Mouse (Mus musculus) gonadal fat pad, adult 2 months (tissue): ENCODE data around the gene Mroh9. TPM values are rescaled to one million over a fixed set of nuclear protein-coding genes. Genes with fewer than 3 reads are reported as not detected.

Experiments used
- DNase-seq: peaks from one replicate; pipeline ENCODE4 v3.0.0-alpha.2; 2012; ENCODE audit warnings: low read depth
- polyA plus RNA-seq: library from polyadenylated mRNA; depleted of rRNA; stranded (reverse); fragments of >200 nt; gene quantifications from 2 replicates; pipeline ENCODE4 v1.2.3, GENCODE M21; 2012; rRNA removed

Gene Mroh9
- not detected in 2 replicates for polyA plus RNA-seq

DNA sequence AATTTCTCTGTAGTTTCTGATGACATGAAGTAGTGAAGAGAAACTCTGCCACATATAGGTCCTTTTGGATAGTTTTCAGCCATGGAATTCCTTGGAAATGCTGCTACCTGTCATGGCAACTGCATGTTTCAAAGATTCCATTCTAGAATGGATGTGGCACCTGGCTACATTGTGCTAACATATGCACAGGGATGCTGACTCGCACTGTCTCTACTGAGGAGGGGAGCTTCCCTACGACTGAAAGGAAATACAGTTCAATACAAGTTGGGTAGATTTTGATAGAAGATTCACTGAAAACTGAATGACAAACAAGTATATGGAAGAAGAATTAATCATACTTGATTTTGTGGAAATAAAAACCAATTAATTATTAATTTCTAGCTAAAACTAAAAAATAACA, at the start of gene Mroh9:
Mroh9 (minus strand) TSS at position 101 of the 400 bp plus-strand sequence.
- no peak for DNase-seq

DNA sequence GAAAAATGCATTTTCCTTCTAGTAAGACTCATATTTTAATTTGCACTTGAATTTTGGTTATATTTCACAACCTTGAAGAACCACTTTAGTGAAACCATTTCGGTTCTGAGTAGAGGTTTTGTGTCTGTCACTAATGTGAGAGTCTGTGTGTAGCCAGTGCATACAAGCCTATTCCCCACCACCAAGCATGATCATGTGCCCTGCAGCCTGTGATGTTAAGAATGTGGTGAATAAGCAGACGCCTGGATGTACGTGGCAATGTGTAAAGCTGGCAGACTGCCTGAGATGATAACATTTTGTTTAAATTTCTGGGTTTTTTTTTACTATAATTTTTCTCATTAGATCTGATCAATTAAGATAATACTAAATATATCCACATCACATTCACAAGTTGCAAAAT, 44.5 kb upstream of the Mroh9 start:
- no peak for DNase-seq

- DNase-seq: no peak
Measured at GRCm38 (mm10) chr1:163129129-163129900, 43.8 kb upstream of the Mroh9 start.

DNA sequence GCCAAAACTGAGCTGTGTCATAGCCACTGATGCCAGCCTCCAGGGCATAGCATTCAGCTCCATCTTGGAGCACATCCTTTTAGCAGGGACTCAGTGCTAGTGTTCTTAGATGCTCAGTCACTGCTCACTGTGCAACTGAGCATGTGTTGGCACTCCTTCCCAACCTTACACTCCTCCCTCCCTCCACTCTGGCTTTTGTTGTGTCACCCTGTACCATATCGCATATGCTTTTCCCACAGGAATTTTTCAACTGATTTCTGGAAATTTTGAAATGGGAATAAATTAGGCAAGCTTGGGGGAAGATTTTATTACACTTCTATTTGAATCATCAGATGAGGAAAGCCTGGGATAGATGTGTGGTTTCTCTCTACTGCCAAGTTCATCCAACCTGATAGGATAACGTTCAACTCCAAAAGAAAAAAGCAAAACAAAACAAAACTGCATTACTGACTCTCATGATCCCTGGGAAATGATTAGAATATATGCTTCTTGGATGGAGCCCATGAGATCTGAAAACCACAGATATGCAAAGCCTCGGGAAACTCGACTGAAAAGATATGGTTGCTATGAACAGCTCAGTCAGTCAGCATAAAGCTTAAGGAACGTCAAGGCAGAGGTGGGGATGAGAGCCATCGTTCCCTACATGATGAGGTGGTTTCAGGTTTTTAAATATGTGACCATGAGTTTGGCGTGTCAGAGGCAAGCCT, 40.9 kb upstream of the Mroh9 start:
- no peak for DNase-seq

- DNase-seq: no peak
Measured at GRCm38 (mm10) chr1:163122414-163122813, 36.9 kb upstream of the Mroh9 start.

GRCm38 (mm10) chr1:163113461-163114174, 28.1 kb upstream of the Mroh9 start:
- no peak for DNase-seq

- no peak for DNase-seq
Measured at GRCm38 (mm10) chr1:163112482-163113164, 27.2 kb upstream of the Mroh9 start.

DNA sequence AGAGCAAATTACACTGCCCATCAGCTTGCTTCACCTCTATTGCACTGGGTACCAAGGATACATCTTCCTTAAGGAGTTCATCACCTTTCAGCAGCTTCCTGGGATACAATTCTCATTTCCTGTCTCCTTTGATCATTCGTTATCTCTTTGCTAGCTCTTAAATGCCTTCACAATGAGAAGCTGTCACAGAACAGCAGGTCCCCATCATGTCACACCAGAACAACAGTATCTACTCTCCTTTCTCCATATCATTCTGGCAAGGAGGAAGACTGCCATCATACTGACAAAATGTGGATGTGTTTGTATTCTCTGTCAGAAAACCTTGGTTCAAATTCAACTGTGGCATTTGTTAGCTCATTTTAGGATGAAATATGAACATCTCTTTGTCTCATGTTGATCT, 19.5 kb upstream of the Mroh9 start:
- no peak for DNase-seq

- no peak for DNase-seq
Measured at GRCm38 (mm10) chr1:163091438-163092155, 6.1 kb upstream of the Mroh9 start.

GRCm38 (mm10) chr1:163070502-163070901, 15.0 kb downstream of the Mroh9 start:
- DNase-seq: no peak

DNA sequence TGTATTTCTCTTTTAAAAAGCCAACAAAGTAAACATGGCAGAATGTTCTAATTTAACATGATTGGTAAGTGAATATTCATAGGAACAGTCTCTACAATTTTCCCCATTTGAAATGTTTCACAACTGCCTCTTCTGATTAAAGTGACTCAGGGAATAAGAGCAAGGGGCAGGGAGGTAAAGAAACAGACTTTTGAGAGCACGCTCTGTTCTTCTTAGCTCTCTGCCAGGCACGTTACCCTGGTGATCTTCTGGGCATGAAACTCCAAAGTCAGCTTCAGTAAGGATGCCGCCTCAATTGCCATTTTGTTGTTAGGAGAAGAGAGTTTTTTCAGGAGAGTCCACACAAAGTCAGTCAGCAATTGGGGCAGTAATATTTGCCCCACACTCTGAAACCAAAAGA, 25.1 kb downstream of the Mroh9 start:
- DNase-seq: no peak

DNA sequence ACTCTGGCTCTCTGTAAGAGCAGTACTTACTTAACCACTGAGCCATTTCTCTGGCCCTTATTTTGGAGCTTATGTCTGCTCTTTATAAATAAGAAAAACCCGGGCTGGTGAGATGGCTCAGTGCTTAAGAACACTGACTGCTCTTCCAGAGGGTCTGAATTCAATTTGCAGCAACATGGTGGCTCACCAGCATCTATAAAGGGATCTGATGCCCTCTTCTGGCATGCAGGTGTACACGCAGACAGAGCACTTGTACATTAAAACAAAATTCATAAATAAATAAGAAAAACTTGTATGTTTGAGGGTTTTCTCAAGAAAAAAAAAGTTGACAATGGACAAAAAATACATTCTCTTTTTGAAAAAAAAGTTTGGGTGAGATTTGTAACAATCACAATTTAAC, 28.1 kb downstream of the Mroh9 start:
- DNase-seq: no peak

- DNase-seq: no peak
Measured at GRCm38 (mm10) chr1:163055629-163056028, 29.8 kb downstream of the Mroh9 start.

DNA sequence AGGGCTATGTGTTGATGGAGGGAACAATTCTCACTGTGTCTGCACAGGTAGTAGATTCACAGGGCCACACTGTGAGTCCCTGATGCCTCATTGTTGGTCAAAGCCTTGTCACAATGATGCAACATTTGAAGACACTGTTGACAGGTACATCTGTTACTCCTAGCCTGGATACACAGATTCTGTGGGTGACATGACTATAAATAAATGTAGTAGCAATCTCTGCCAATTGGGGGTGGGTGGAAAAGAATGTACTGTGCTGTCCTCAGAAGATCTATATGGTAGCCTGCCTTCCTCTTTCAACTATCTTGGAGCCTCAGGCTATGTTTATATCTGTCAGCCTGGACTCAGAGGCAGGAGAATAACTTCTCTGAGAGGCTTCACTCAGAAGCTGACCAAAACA, 62.4 kb downstream of the Mroh9 start:
- no peak for DNase-seq

DNA sequence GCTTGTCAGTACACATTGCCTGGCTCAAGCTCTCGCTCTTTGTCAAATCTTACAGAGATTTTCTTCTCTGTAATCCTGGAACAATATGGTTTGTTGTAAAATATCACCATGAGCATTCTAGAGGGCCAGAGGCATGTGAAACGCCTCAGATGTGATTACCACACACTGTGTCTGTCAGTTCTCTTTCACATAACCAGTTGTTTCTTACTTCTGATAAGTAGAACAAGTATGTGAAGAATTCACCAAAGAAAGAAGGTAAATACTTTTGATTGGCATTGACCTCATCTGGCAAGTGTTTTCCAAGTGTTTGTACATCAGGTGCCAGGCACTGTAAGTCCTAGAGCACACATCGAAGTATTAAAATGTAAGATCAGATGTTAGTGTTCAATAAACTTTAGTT, 76.2 kb downstream of the Mroh9 start:
- DNase-seq: peak; percentile 24

DNA sequence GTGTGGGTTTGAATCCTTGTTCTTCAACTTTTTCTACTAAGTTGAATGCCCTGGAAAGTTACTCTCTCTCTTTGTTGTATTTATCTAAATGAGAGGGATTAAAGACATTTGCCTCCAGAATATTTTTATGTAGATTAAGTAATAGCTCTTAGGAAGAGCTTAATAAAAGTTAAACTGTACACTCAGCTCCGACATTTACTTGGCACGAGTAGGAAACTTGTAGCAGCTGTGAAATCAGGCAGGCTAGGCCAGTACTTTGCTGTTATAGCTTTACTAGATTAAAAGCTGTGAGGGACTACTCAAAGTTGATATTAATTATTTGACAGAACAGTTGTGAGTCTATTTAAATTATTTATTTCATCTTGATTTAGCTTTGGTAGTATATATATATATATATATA, 82.0 kb downstream of the Mroh9 start:
- no peak for DNase-seq

GRCm38 (mm10) chr1:163001271-163001829, 84.1 kb downstream of the Mroh9 start:
- DNase-seq: no peak

DNA sequence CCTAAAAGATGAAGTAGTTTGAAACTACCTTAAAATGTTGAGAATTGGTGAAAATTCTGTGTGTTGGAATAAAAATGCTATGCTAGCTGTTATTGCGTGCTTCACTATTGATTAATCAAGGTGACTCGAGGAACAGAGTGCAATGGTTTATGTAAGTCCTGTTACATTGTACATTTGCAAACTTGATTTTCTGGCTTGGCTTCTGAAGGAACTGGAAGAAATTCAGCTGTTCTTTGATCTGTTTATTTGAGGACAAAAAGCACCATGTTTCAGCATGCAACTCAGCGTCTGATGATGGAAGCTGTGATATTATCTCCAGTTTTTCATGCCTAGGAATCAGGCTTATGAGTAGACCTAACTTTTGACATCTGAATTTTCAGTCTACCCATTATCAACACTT, 97.9 kb downstream of the Mroh9 start:
- no peak for DNase-seq

- no peak for DNase-seq
Measured at GRCm38 (mm10) chr1:162986777-162987176, 98.7 kb downstream of the Mroh9 start.

- no peak for DNase-seq
Measured at GRCm38 (mm10) chr1:162986121-162986748, 99.2 kb downstream of the Mroh9 start.

GRCm38 (mm10) chr1:162984428-162984827, 101.0 kb downstream of the Mroh9 start, which contains the start of gene Fmo3:
Gene Fmo3 (minus strand): TSS chr1:162984528.
- DNase-seq: no peak
